Mouse (Mus musculus): ENCODE results near the gene Bptf. TPM values are rescaled to one million over a fixed set of nuclear protein-coding genes. Genes with fewer than 3 reads are reported as not detected.
"Not testable (repeated sequence)": the region's sequence is repeated elsewhere in the genome, so short reads cannot be mapped to it uniquely, and the experiment has no call there.

The Bptf gene
- polyA plus RNA-seq, 1 experiment from 2014 or later = 32.9 TPM

DNA sequence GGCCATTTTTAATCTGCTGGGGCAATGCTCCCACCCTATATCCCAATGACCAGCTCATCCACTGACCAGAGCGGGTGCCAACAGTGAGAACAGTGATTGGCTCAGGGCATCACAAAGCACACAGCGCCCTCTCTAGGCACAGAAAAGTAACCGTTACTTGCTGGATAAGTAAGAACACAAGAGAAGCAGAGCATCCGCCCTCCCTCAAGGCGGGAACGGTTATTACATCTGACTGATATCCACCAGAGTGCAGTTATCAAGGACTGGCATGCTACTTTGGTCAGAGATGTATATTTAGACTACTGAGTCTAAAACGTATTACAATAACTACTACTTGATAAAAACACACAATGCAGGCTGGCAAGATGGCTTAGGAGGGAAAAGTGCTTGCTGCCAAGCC is 39.3 kb downstream of the Bptf start:
- Histone ChIP-seq H3K9ac (ENCODE audit: low read length) (no peak overlapping the region), H3K36me3 (ENCODE audit: control insufficient read depth, insufficient read depth, low read length) (peaks cover 48% of the 10 kb centered on the region), H3K4me2 (ENCODE audit: low read length) (no peak overlapping the region), H3K27ac (ENCODE audit: low read depth, low read length) (no peak overlapping the region), H3K9me3 (replicated peaks; ENCODE audit: control insufficient read depth, low read length) (no peaks in the 10 kb centered on the region), H3K27me3 (replicated peaks; ENCODE audit: control insufficient read depth, insufficient read depth, low read length) (no peaks in the 10 kb centered on the region), H3K4me3 (ENCODE audit: low read depth, low read length) (no peak overlapping the region), H3K4me1 (ENCODE audit: control insufficient read depth, insufficient read depth, low read length) (no peaks in the 10 kb centered on the region)
- WGBS = 95% methylated on average over 7 of the region's 7 CpGs
- DNase-seq (ENCODE audit: low spot score) = no peak
- no peak for ATAC-seq

- Histone ChIP-seq H3K4me3 (ENCODE audit: low read depth, low read length) (no peak overlapping the region), H3K27ac (ENCODE audit: low read depth, low read length) (no peak overlapping the region), H3K27me3 (replicated peaks; ENCODE audit: control insufficient read depth, insufficient read depth, low read length) (no peaks in the 10 kb centered on the region), H3K36me3 (ENCODE audit: control insufficient read depth, insufficient read depth, low read length) (peaks cover 48% of the 10 kb centered on the region), H3K9ac (ENCODE audit: low read length) (no peak overlapping the region), H3K9me3 (replicated peaks; ENCODE audit: control insufficient read depth, low read length) (no peaks in the 10 kb centered on the region), H3K4me2 (ENCODE audit: low read length) (no peak overlapping the region), H3K4me1 (ENCODE audit: control insufficient read depth, insufficient read depth, low read length) (no peaks in the 10 kb centered on the region)
- WGBS = 90% methylated on average over 5 of the region's 5 CpGs
- no peak for DNase-seq (ENCODE audit: low spot score)
- no peak for ATAC-seq
Observed at GRCm38 (mm10) chr11:107085866-107086265, 46.1 kb downstream of the Bptf start.

DNA sequence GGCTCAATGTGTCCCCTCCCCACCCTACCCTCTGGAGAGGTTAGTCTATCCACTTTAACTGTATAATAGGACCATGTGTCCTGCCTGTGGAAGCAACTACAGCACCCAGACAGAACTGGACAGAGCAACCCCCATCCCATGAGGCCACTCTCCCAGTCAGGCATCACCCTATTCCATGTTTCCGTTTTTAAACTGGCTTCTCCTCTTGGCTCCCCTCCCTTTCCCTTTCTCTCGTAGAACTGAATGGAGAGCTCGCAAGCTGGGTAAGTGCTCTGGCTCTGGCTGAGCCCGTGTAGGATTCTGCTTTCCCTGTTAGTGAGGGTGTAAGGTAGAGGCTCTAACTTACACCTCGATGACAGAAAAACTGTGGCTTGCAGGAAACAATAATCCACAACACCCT is 48.4 kb downstream of the Bptf start:
- no peak for DNase-seq (ENCODE audit: low spot score)

DNA sequence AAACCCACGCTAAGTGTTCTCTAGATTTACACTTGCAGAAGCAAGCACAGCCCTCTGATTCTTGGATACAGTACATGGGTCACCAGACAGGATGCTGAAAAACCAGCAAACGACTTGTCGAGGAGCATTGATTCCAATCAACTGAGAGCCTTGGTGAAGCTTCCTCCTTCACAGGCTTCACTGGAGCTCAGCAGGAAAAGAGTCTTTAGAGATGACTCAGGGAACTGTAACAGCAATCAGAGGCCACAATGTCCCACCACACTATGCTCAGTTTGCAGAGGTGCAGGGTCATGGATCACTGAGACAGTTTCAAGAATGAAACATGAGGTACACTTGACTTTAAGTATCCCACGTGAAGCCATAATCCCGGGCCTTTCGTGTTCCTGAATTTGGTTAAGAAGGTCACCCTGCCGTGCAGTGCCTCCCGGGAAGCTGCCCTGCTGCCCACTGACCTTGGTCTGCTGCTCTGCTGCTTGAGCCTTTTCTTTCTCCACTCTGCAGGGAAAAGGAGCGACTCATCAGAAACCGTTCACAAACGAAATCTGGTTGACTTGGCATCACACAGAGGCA is 66.6 kb downstream of the Bptf start:
- H3K4me1 ChIP-seq (ENCODE audit: control insufficient read depth, insufficient read depth, low read length) = no peaks in the 10 kb centered on the region
- no peak overlapping the region for H3K27ac ChIP-seq (ENCODE audit: low read depth, low read length)
- no peaks in the 10 kb centered on the region for H3K9me3 ChIP-seq (replicated peaks; ENCODE audit: control insufficient read depth, low read length)
- DNase-seq (ENCODE audit: low spot score) = no peak
- 91% methylated on average over 11 of the region's 11 CpGs for WGBS
- no peak for ATAC-seq
- no peak overlapping the region for H3K4me2 ChIP-seq (ENCODE audit: low read length)
- H3K9ac ChIP-seq (ENCODE audit: low read length) = no peak overlapping the region
- H3K4me3 ChIP-seq (ENCODE audit: low read depth, low read length) = no peak overlapping the region
- peaks cover 86% of the 10 kb centered on the region for H3K36me3 ChIP-seq (ENCODE audit: control insufficient read depth, insufficient read depth, low read length)
- H3K27me3 ChIP-seq (replicated peaks; ENCODE audit: control insufficient read depth, insufficient read depth, low read length) = no peaks in the 10 kb centered on the region

More for the DNA sequence above, 48.4 kb downstream of the Bptf start:
- no peak overlapping the region for H3K4me2 ChIP-seq (ENCODE audit: low read length)
- no peaks in the 10 kb centered on the region for H3K4me1 ChIP-seq (ENCODE audit: control insufficient read depth, insufficient read depth, low read length)
- WGBS = 76% methylated on average over 5 of the region's 5 CpGs
- H3K36me3 ChIP-seq (ENCODE audit: control insufficient read depth, insufficient read depth, low read length) = peaks cover 68% of the 10 kb centered on the region
- no peaks in the 10 kb centered on the region for H3K9me3 ChIP-seq (replicated peaks; ENCODE audit: control insufficient read depth, low read length)
- no peak overlapping the region for H3K9ac ChIP-seq (ENCODE audit: low read length)
- no peak for ATAC-seq
- H3K27ac ChIP-seq (ENCODE audit: low read depth, low read length) = no peak overlapping the region
- H3K27me3 ChIP-seq (replicated peaks; ENCODE audit: control insufficient read depth, insufficient read depth, low read length) = no peaks in the 10 kb centered on the region
- H3K4me3 ChIP-seq (ENCODE audit: low read depth, low read length) = no peak overlapping the region

GRCm38 (mm10) chr11:107064590-107064989 is 67.3 kb downstream of the Bptf start:
- no peaks in the 10 kb centered on the region for H3K27me3 ChIP-seq (replicated peaks; ENCODE audit: control insufficient read depth, insufficient read depth, low read length)
- H3K9me3 ChIP-seq (replicated peaks; ENCODE audit: control insufficient read depth, low read length) = no peaks in the 10 kb centered on the region
- DNase-seq (ENCODE audit: low spot score) (peak; percentile 21), ATAC-seq (no peak)
- WGBS = 84% methylated on average over 1 of the region's 1 CpGs
- H3K4me3 ChIP-seq (ENCODE audit: low read depth, low read length) = no peak overlapping the region
- H3K27ac ChIP-seq (ENCODE audit: low read depth, low read length) = no peak overlapping the region
- H3K4me2 ChIP-seq (ENCODE audit: low read length) = no peak overlapping the region
- H3K9ac ChIP-seq (ENCODE audit: low read length) = no peak overlapping the region
- no peaks in the 10 kb centered on the region for H3K4me1 ChIP-seq (ENCODE audit: control insufficient read depth, insufficient read depth, low read length)
- H3K36me3 ChIP-seq (ENCODE audit: control insufficient read depth, insufficient read depth, low read length) = peaks cover 88% of the 10 kb centered on the region

GRCm38 (mm10) chr11:107063067-107063466 is 68.9 kb downstream of the Bptf start:
- 77% methylated on average over 3 of the region's 3 CpGs for WGBS
- no peak overlapping the region for H3K27ac ChIP-seq (ENCODE audit: low read depth, low read length)
- DNase-seq (ENCODE audit: low spot score) (no peak), ATAC-seq (no peak)
- H3K9ac ChIP-seq (ENCODE audit: low read length) = no peak overlapping the region
- H3K27me3 ChIP-seq (replicated peaks; ENCODE audit: control insufficient read depth, insufficient read depth, low read length) = no peaks in the 10 kb centered on the region
- no peaks in the 10 kb centered on the region for H3K9me3 ChIP-seq (replicated peaks; ENCODE audit: control insufficient read depth, low read length)
- H3K4me1 ChIP-seq (ENCODE audit: control insufficient read depth, insufficient read depth, low read length) = no peaks in the 10 kb centered on the region
- H3K4me2 ChIP-seq (ENCODE audit: low read length) = no peak overlapping the region
- H3K36me3 ChIP-seq (ENCODE audit: control insufficient read depth, insufficient read depth, low read length) = peaks cover 97% of the 10 kb centered on the region
- no peak overlapping the region for H3K4me3 ChIP-seq (ENCODE audit: low read depth, low read length)

DNA sequence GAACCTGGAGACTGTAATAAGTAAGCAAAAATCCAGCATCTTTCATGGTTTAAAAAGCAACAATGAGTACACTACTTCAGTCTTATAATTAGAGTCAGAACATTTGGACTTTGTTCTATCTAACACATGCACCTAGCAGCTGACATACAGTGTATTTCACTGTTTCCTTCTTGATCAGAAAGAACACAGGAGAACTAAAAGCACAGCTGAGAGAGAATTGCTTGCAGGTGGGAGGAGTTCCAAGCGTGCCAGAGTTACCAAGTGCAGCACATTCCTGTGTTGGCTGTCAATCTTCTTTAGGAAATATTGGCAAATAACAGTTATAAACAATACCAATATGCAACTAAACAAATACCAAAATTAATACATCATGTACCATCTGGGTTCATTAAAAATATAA is 71.0 kb downstream of the Bptf start:
- Histone ChIP-seq H3K4me2 (ENCODE audit: low read length) (no peak overlapping the region), H3K4me1 (ENCODE audit: control insufficient read depth, insufficient read depth, low read length) (no peaks in the 10 kb centered on the region), H3K9me3 (replicated peaks; ENCODE audit: control insufficient read depth, low read length) (no peaks in the 10 kb centered on the region), H3K36me3 (ENCODE audit: control insufficient read depth, insufficient read depth, low read length) (peaks cover 96% of the 10 kb centered on the region), H3K27ac (ENCODE audit: low read depth, low read length) (no peak overlapping the region), H3K4me3 (ENCODE audit: low read depth, low read length) (no peak overlapping the region), H3K9ac (ENCODE audit: low read length) (no peak overlapping the region), H3K27me3 (replicated peaks; ENCODE audit: control insufficient read depth, insufficient read depth, low read length) (no peaks in the 10 kb centered on the region)
- ATAC-seq (no peak), DNase-seq (ENCODE audit: low spot score) (no peak)
- WGBS = 83% methylated on average over 1 of the region's 1 CpGs

DNA sequence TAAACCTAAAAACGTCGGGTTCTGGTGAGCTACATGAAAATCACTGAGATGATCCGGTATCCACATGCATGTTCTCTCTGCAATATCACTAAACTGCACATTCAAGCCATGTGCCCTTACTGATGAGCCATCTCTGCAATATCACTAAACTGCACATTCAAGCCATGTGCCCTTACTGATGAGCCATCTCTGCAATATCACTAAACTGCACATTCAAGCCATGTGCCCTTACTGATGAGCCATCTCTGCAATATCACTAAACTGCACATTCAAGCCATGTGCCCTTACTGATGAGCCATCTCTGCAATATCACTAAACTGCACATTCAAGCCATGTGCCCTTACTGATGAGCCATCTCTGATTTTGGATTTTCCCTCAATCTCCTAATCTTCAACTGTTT is 72.3 kb downstream of the Bptf start:
- peaks cover 96% of the 10 kb centered on the region for H3K36me3 ChIP-seq (ENCODE audit: control insufficient read depth, insufficient read depth, low read length)
- not testable (repeated sequence) for ATAC-seq; DNase-seq (ENCODE audit: low spot score); H3K27ac ChIP-seq (ENCODE audit: low read depth, low read length); H3K4me1 ChIP-seq (ENCODE audit: control insufficient read depth, insufficient read depth, low read length); H3K9me3 ChIP-seq (replicated peaks; ENCODE audit: control insufficient read depth, low read length); H3K27me3 ChIP-seq (replicated peaks; ENCODE audit: control insufficient read depth, insufficient read depth, low read length); H3K4me2 ChIP-seq (ENCODE audit: low read length); H3K4me3 ChIP-seq (ENCODE audit: low read depth, low read length); H3K9ac ChIP-seq (ENCODE audit: low read length)
- WGBS = 93% methylated on average over 3 of the region's 3 CpGs

- DNase-seq (ENCODE audit: low spot score) = no peak
- Histone ChIP-seq H3K4me2 (ENCODE audit: low read length) (no peak overlapping the region), H3K36me3 (ENCODE audit: control insufficient read depth, insufficient read depth, low read length) (peaks cover 96% of the 10 kb centered on the region), H3K27ac (ENCODE audit: low read depth, low read length) (no peak overlapping the region), H3K27me3 (replicated peaks; ENCODE audit: control insufficient read depth, insufficient read depth, low read length) (no peaks in the 10 kb centered on the region), H3K9me3 (replicated peaks; ENCODE audit: control insufficient read depth, low read length) (no peaks in the 10 kb centered on the region), H3K4me3 (ENCODE audit: low read depth, low read length) (no peak overlapping the region), H3K4me1 (ENCODE audit: control insufficient read depth, insufficient read depth, low read length) (no peaks in the 10 kb centered on the region), H3K9ac (ENCODE audit: low read length) (no peak overlapping the region)
- WGBS = 93% methylated on average over 6 of the region's 6 CpGs
- no peak for ATAC-seq
Observed at GRCm38 (mm10) chr11:107057391-107057790, 74.5 kb downstream of the Bptf start.
